Mouse (Mus musculus): ENCODE results near the gene Tmprss15. TPM values are rescaled to one million over a fixed set of nuclear protein-coding genes. Genes with fewer than 3 reads are reported as not detected.

The Tmprss15 gene
- total RNA-seq, 2 experiments from 2014 or later = not detected

DNA sequence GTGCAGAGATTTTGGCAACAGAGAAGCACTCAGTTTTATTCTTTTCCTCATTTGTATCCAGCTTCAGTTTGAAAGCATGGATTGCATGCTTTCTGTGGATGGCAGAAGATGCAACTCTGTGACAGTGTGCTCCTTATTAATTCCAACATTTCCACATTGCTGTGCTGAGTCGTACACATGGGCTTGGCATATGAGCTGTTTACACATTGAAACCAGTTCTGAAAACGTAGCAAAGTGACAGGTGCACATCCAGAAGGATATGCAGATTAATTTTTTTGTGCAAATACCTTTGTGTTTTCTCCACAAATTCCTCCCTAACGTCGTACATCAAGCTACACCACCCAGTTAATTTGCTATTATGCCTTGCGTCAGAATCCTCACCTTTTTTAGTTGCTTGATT, 168.3 kb downstream of the Tmprss15 start:
- no peak for ATAC-seq (replicated peaks; ENCODE audit: poor library complexity)

Other genes with a start within 250 kb of the Tmprss15 start
- not detected in 2 replicates for gene Chodl, start 160.1 kb downstream of the Tmprss15 start, total RNA-seq (2015)
- gene Chodl, start 160.1 kb downstream of the Tmprss15 start, total RNA-seq (2017) = not detected in 2 replicates